Mouse (Mus musculus) limb, embryonic 14.5 days (tissue): ENCODE data around the gene Dscam. TPM values are rescaled to one million over a fixed set of nuclear protein-coding genes. Genes with fewer than 3 reads are reported as not detected.

Experiments used
- ATAC-seq: fragments of 200-750 bp; cut with Nextera tagmentation; 2 replicates; pipeline ENCODE4 v1.8.0; 2017; ENCODE audit warnings: low read depth, moderate number of reproducible peaks, moderate TSS enrichment; ENCODE audit not compliant: low FRiP score
- DNase-seq: peaks from one replicate; pipeline ENCODE4 v3.0.0-alpha.2; 2015; ENCODE audit warnings: low spot score
- H3K27ac ChIP-seq: fragments of 300-500 bp; sonication (generic); replicated peaks from 2 replicates; pipeline ENCODE4 v1.5.1; 2014; ENCODE audit warnings: low read depth, mild to moderate bottlenecking, low read length, moderate library complexity, mixed read lengths
- H3K27me3 ChIP-seq: fragments of 300-500 bp; sonication (generic); 2 replicates; pipeline ENCODE4 v1.6.1; 2014; ENCODE audit warnings: low read length, mixed read lengths; ENCODE audit not compliant: control insufficient read depth, insufficient read depth
- H3K36me3 ChIP-seq: fragments of 300-500 bp; sonication (generic); 2 replicates; pipeline ENCODE4 v1.6.1; 2014; ENCODE audit warnings: mild to moderate bottlenecking, low read length, moderate library complexity, mixed read lengths; ENCODE audit not compliant: control insufficient read depth, insufficient read depth
- H3K4me1 ChIP-seq: fragments of 300-500 bp; sonication (generic); 2 replicates; pipeline ENCODE4 v1.6.1; 2014; ENCODE audit warnings: antibody characterized with exemption, low read length, mixed read lengths; ENCODE audit not compliant: control insufficient read depth, insufficient read depth
- H3K4me2 ChIP-seq: fragments of 300-500 bp; sonication (generic); replicated peaks from 2 replicates; pipeline ENCODE4 v1.6.1; 2014; ENCODE audit warnings: low read depth, mild to moderate bottlenecking, low read length, moderate library complexity; ENCODE audit not compliant: severe bottlenecking
- H3K4me3 ChIP-seq: fragments of 300-500 bp; sonication (generic); replicated peaks from 2 replicates; pipeline ENCODE4 v1.5.1; 2014; ENCODE audit warnings: low read length
- H3K9ac ChIP-seq: fragments of 300-500 bp; sonication (generic); 2 replicates; pipeline ENCODE4 v1.6.1; 2014; ENCODE audit warnings: mild to moderate bottlenecking, low read depth, low read length, moderate library complexity; ENCODE audit not compliant: severe bottlenecking
- H3K9me3 ChIP-seq: fragments of 300-500 bp; sonication (generic); 2 replicates; pipeline ENCODE4 v1.6.1; 2016; ENCODE audit warnings: low read length; ENCODE audit not compliant: control insufficient read depth
- POLR2A ChIP-seq: fragments of 200-500 bp; IDR thresholded peaks from 2 replicates; pipeline ENCODE4 v1.8.0; 2012; ENCODE audit warnings: inconsistent platforms, mild to moderate bottlenecking, moderate library complexity, borderline replicate concordance; ENCODE audit not compliant: insufficient read depth, insufficient read length; ENCODE audit errors: extremely low read depth
- WGBS: fragments of 180-500 bp; shearing (Covaris S2); extraction: QIAGEN DNeasy Blood & Tissue Kit; methylation state at CpG from one replicate; pipeline ENCODE4 v1.1.7; 2014; 5-methylcytosine and 5-hydroxymethylcytosine counted together
- polyA plus RNA-seq, 2 experiments: library from polyadenylated mRNA; depleted of rRNA in 1 of 2; stranded (reverse) in 1 of 2; unstranded in 1 of 2; fragments of >200 nt; fragmentation: Nextera tagmentation in 1 of 2; extraction: Ambion mirVana in 1 of 2; gene quantifications; 2 replicates each; pipeline versions ENCODE4 v1.2.1 to v1.2.3; 2012 to 2014

Gene Dscam
- polyA plus RNA-seq, 2 experiments, result 0.17 to 0.20 TPM

GRCm38 (mm10) chr16:96855060-96855459, 315.5 kb downstream of the Dscam start:
- Histone ChIP-seq H3K9ac (no peak overlapping the region), H3K27me3 (no peaks in the 10 kb centered on the region), H3K27ac (no peak overlapping the region), H3K9me3 (no peaks in the 10 kb centered on the region), H3K4me3 (no peak overlapping the region), H3K4me2 (no peak overlapping the region), H3K36me3 (no peaks in the 10 kb centered on the region), H3K4me1 (no peaks in the 10 kb centered on the region)
- no peak for TF ChIP-seq POLR2A
- DNase-seq (no peak), ATAC-seq (no peak)
- WGBS, result 79% methylated on average over 4 of the region's 4 CpGs

GRCm38 (mm10) chr16:96852383-96852782, 318.2 kb downstream of the Dscam start:
- H3K4me3 ChIP-seq, result no peak overlapping the region
- no peaks in the 10 kb centered on the region for H3K4me1 ChIP-seq
- no peaks in the 10 kb centered on the region for H3K9me3 ChIP-seq
- H3K9ac ChIP-seq, result no peak overlapping the region
- WGBS, result 20% methylated on average over 4 of the region's 4 CpGs
- no peaks in the 10 kb centered on the region for H3K27me3 ChIP-seq
- H3K36me3 ChIP-seq, result no peaks in the 10 kb centered on the region
- TF ChIP-seq POLR2A, result no peak
- DNase-seq (peak; percentile 51), ATAC-seq (no peak)
- H3K27ac ChIP-seq, result no peak overlapping the region
- no peak overlapping the region for H3K4me2 ChIP-seq

GRCm38 (mm10) chr16:96848916-96849315, 321.6 kb downstream of the Dscam start:
- no peak overlapping the region for H3K9ac ChIP-seq
- H3K4me2 ChIP-seq, result no peak overlapping the region
- TF ChIP-seq POLR2A, result no peak
- WGBS, result 84% methylated on average over 6 of the region's 6 CpGs
- no peaks in the 10 kb centered on the region for H3K27me3 ChIP-seq
- DNase-seq (no peak), ATAC-seq (no peak)
- no peak overlapping the region for H3K27ac ChIP-seq
- no peaks in the 10 kb centered on the region for H3K36me3 ChIP-seq
- H3K9me3 ChIP-seq, result no peaks in the 10 kb centered on the region
- H3K4me1 ChIP-seq, result no peaks in the 10 kb centered on the region
- no peak overlapping the region for H3K4me3 ChIP-seq

- Histone ChIP-seq H3K4me3 (no peak overlapping the region), H3K27ac (no peak overlapping the region), H3K27me3 (no peaks in the 10 kb centered on the region), H3K4me1 (no peaks in the 10 kb centered on the region), H3K9me3 (no peaks in the 10 kb centered on the region), H3K9ac (no peak overlapping the region), H3K4me2 (no peak overlapping the region), H3K36me3 (no peaks in the 10 kb centered on the region)
- ATAC-seq (no peak), DNase-seq (no peak)
- TF ChIP-seq POLR2A, result no peak
- 26% methylated on average over 1 of the region's 1 CpGs for WGBS
Measured at GRCm38 (mm10) chr16:96846585-96846984, 324.0 kb downstream of the Dscam start.

DNA sequence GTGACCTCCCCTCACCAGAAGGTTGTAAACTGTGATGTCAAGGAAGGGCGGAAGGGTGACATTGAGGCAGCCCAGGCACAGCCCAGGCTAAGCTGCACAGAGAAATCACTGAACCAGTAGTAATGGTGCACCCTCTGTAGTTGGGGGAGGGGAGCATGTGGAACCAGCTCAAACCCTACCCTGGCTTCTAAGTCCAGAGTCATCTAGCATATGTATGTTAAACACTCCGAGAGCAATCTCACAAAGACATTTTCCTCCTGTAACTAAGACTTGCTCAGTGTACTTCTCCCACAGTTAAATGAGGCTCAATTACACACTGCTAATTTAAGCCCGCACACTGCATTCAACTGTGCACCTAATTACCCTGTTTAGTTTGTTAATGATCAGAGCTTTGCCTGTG, 324.4 kb downstream of the Dscam start:
- DNase-seq, result no peak

More for the DNA sequence above, 324.4 kb downstream of the Dscam start:
- Histone ChIP-seq H3K27ac (no peak overlapping the region), H3K9me3 (no peaks in the 10 kb centered on the region), H3K4me1 (no peaks in the 10 kb centered on the region), H3K4me3 (no peak overlapping the region), H3K36me3 (no peaks in the 10 kb centered on the region), H3K9ac (no peak overlapping the region), H3K4me2 (no peak overlapping the region), H3K27me3 (no peaks in the 10 kb centered on the region)
- no peak for TF ChIP-seq POLR2A
- ATAC-seq, result no peak
- 14% methylated on average over 3 of the region's 3 CpGs for WGBS
